Mouse (Mus musculus) ES-Bruce4 (cell line): Measurements from ENCODE around the gene Pirb. TPM values are rescaled to one million over a fixed set of nuclear protein-coding genes. Genes with fewer than 3 reads are reported as not detected.
"Not testable (repeated sequence)": the region's sequence is repeated elsewhere in the genome, so short reads cannot be mapped to it uniquely, and the experiment has no call there.

Source experiments
- H3K27ac ChIP-seq: 2 replicates; pipeline ENCODE4 v1.5.1; 2012; ENCODE audit warnings: low read length, inconsistent platforms; ENCODE audit not compliant: insufficient read depth
- H3K27me3 ChIP-seq: 2 replicates; pipeline ENCODE4 v1.6.1; 2012; ENCODE audit warnings: mild to moderate bottlenecking, low read length, inconsistent platforms; ENCODE audit not compliant: control insufficient read depth, poor library complexity, insufficient read depth, severe bottlenecking
- H3K36me3 ChIP-seq: 2 replicates; pipeline ENCODE4 v1.6.1; 2012; ENCODE audit warnings: inconsistent platforms, mild to moderate bottlenecking, low read length, moderate library complexity; ENCODE audit not compliant: control insufficient read depth, poor library complexity, insufficient read depth, severe bottlenecking
- H3K4me1 ChIP-seq: one replicate; pipeline ENCODE4 v1.8.1; 2011; ENCODE audit warnings: low read length; ENCODE audit not compliant: control insufficient read depth, insufficient read depth
- H3K4me3 ChIP-seq: 2 replicates; pipeline ENCODE4 v1.5.1; 2011; ENCODE audit warnings: low read depth, mild to moderate bottlenecking, low read length
- H3K9ac ChIP-seq: 2 replicates; pipeline ENCODE4 v1.6.1; 2012; ENCODE audit warnings: low read depth, mild to moderate bottlenecking, inconsistent platforms; ENCODE audit not compliant: poor library complexity, severe bottlenecking
- H3K9me3 ChIP-seq: replicated peaks from 2 replicates; pipeline ENCODE4 v1.6.1; 2012; ENCODE audit warnings: mild to moderate bottlenecking, low read length, inconsistent platforms; ENCODE audit not compliant: control insufficient read depth, poor library complexity, insufficient read depth, severe bottlenecking
- CTCF ChIP-seq: IDR thresholded peaks from one replicate; pipeline ENCODE4 v1.8.1; 2011; ENCODE audit warnings: low read depth, low read length
- EP300 ChIP-seq: IDR thresholded peaks from 2 replicates; pipeline ENCODE4 v1.6.1; 2011; ENCODE audit warnings: low read depth, low read length; ENCODE audit not compliant: insufficient read depth
- POLR2A ChIP-seq: IDR thresholded peaks from one replicate; pipeline ENCODE4 v1.8.1; 2011; ENCODE audit warnings: low read length; ENCODE audit not compliant: insufficient read depth
- polyA plus RNA-seq: library from polyadenylated mRNA; stranded (reverse); fragments of >200 nt; gene quantifications from 2 replicates; pipeline ENCODE4 v1.2.4, GENCODE M21; 2011; ENCODE audit warnings: low read depth; ENCODE audit not compliant: missing spikeins, insufficient read depth, insufficient read length

Gene Pirb
- polyA plus RNA-seq, 1 experiment, result not detected

GRCm38 (mm10) chr7:3707568-3708413 is 12.4 kb downstream of the Pirb start:
- Histone ChIP-seq H3K4me3 (no peak overlapping the region), H3K27ac (peak overlapping the region; percentile 35; the same call in 1 of the 2 replicates)
- TF ChIP-seq EP300 (no peak), POLR2A (no peak), CTCF (no peak)

DNA sequence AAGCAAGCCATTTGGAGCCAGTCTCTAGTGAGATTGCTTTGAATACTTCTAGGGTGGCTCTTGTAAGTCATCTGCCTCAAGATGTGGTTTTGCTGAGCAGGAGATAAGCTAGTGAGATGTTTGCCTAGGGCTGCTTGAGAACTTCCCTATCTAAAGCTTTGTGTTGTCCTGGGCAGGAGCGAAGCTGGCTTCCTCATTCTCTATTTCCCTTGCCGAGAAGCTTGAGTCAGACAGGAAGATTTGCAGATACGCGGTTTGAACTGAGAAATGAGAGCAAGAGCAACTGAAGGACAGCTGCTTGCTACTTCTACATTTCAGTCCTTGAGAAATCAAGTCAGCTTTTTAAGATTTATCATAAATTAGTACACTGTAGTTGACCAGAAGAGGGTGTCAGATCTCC is 13.2 kb downstream of the Pirb start:
- Histone ChIP-seq H3K9ac (peak overlapping the region; percentile 92), H3K36me3 (peaks cover 41% of the 10 kb centered on the region), H3K4me1 (no peaks in the 10 kb centered on the region), H3K4me3 (no peak overlapping the region; the same call in 1 of the 2 replicates), H3K27ac (peak overlapping the region; percentile 77), H3K27me3 (no peaks in the 10 kb centered on the region), H3K9me3 (no peaks in the 10 kb centered on the region)
- no peak for TF ChIP-seq EP300
- TF ChIP-seq CTCF, result no peak
- TF ChIP-seq POLR2A, result no peak

More at GRCm38 (mm10) chr7:3707568-3708413, 12.4 kb downstream of the Pirb start:
- H3K27me3 ChIP-seq, result no peaks in the 10 kb centered on the region
- H3K9me3 ChIP-seq, result no peaks in the 10 kb centered on the region
- H3K36me3 ChIP-seq, result peaks cover 41% of the 10 kb centered on the region
- no peaks in the 10 kb centered on the region for H3K4me1 ChIP-seq
- peak overlapping the region; percentile 31; the same call in 1 of the 2 replicates for H3K9ac ChIP-seq

DNA sequence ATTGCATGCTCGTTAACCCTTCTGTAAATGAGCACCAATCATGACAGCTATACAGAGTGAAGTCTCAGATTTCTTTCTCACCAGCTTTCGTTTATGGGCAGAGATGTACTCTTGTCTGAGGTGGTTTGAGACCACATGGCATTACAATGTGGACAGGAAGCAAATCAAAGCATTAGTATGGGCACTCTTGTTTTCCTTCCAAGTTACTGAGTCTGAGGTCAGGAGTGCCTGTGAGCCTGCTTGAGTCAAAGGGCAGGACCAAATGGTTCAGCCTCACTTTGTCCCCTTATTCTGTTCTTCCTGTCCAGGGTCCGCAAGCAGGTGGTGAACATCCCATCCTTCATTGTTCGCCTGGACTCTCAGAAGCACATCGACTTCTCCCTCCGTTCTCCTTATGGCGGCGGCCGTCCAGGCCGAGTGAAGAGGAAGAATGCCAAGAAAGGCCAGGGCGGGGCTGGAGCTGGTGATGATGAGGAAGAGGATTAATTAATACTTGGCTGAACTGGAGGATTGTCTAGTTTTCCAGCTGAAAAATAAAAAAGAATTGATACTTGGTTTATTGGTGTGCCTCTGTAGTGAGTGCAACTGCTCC is 13.8 kb downstream of the Pirb start:
- peak overlapping the region; percentile 84 for H3K27ac ChIP-seq
- TF ChIP-seq POLR2A, result no peak
- no peak for TF ChIP-seq EP300
- no peak for TF ChIP-seq CTCF
- no peaks in the 10 kb centered on the region for H3K9me3 ChIP-seq

GRCm38 (mm10) chr7:3705911-3706310 is 14.3 kb downstream of the Pirb start:
- Histone ChIP-seq H3K4me1 (no peaks in the 10 kb centered on the region), H3K36me3 (peaks cover 44% of the 10 kb centered on the region), H3K27me3 (no peaks in the 10 kb centered on the region), H3K4me3 (peak overlapping the region; percentile 88), H3K9ac (peak overlapping the region; percentile 92), H3K27ac (peak overlapping the region; percentile 84), H3K9me3 (no peaks in the 10 kb centered on the region)
- TF ChIP-seq EP300 (no peak), POLR2A (no peak), CTCF (no peak)

More for the DNA sequence above, 13.8 kb downstream of the Pirb start:
- Histone ChIP-seq H3K4me3 (peak overlapping the region; percentile 88), H3K9ac (peak overlapping the region; percentile 92), H3K27me3 (no peaks in the 10 kb centered on the region), H3K4me1 (no peaks in the 10 kb centered on the region), H3K36me3 (peaks cover 41% of the 10 kb centered on the region)

GRCm38 (mm10) chr7:3705461-3705860 is 14.7 kb downstream of the Pirb start:
- Histone ChIP-seq H3K36me3 (peaks cover 45% of the 10 kb centered on the region), H3K27ac (peak overlapping the region; percentile 84)

GRCm38 (mm10) chr7:3704475-3704874 is 15.7 kb downstream of the Pirb start:
- Histone ChIP-seq H3K36me3 (peaks cover 49% of the 10 kb centered on the region), H3K27me3 (no peaks in the 10 kb centered on the region), H3K27ac (peak overlapping the region; percentile 80), H3K9me3 (no peaks in the 10 kb centered on the region), H3K4me1 (no peaks in the 10 kb centered on the region), H3K9ac (peak overlapping the region; percentile 92), H3K4me3 (peak overlapping the region; percentile 84)
- TF ChIP-seq EP300, result no peak
- no peak for TF ChIP-seq CTCF
- no peak for TF ChIP-seq POLR2A

More at GRCm38 (mm10) chr7:3705461-3705860, 14.7 kb downstream of the Pirb start:
- Histone ChIP-seq H3K9ac (peak overlapping the region; percentile 92), H3K4me3 (peak overlapping the region; percentile 88)
- H3K9me3 ChIP-seq, H3K4me1 ChIP-seq, H3K27me3 ChIP-seq: not testable (repeated sequence)
